Mouse (Mus musculus) E14TG2a.4 (cell line): ENCODE measurements around the gene Gm45799.

Experiments
- H3K27me3 ChIP-seq: 2 replicates; pipeline ENCODE4 v1.6.1; 2014; ENCODE audit warnings: low read length, control low read depth; ENCODE audit not compliant: insufficient read depth
- H3K36me3 ChIP-seq: 2 replicates; pipeline ENCODE4 v1.6.1; 2014; ENCODE audit warnings: low read length, control low read depth; ENCODE audit not compliant: insufficient read depth
- H3K4me1 ChIP-seq: replicated peaks from 2 replicates; pipeline ENCODE4 v1.6.1; 2014; ENCODE audit warnings: low read depth, low read length, control low read depth
- H3K4me3 ChIP-seq: replicated peaks from 2 replicates; pipeline ENCODE4 v1.5.1; 2014; ENCODE audit warnings: mild to moderate bottlenecking, low read length
- H3K9me3 ChIP-seq: 2 replicates; pipeline ENCODE4 v1.6.1; 2014; ENCODE audit warnings: low read length, control low read depth
- CTCF ChIP-seq: conservative IDR thresholded peaks from 2 replicates; pipeline ENCODE4 v1.5.1; 2014; ENCODE audit warnings: low read length
- NANOG ChIP-seq: IDR thresholded peaks from 2 replicates; pipeline ENCODE4 v1.6.1; 2014; ENCODE audit warnings: borderline replicate concordance, low read length, mixed read lengths
- POU5F1 ChIP-seq: IDR thresholded peaks from 2 replicates; pipeline ENCODE4 v1.6.1; 2014; ENCODE audit warnings: low read length, borderline replicate concordance

Gene Gm45799

DNA sequence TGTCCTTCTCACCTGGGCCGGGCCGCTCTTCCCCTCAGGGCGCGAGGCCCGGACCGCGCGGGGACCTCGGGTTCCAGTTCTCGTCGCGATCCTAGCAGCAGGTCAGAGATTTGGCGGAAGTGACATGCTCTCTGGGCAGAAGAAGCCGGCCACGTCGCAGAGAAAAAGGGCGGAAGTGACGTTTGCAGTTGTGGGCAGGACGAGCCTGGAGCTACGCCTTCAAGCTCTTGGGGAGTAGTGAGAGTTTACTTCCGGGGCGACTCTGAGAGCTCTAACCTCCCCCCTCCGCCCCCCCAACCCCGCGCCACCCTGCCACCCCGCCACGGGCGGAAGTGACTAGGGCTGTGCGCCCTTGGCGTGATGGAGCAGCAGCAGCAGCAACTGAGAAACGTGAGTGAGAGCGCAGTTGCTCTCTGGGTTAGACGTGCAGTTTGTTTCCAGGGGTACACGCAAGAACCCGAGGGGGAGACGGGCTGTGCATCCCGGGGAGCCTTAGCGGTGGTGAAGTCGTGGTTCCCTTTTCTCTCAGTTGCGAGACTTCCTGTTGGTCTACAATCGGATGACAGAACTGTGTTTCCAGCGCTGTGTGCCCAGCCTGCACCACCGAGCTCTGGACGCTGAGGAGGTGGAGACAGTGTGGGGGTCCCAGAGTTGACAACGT, at the start of gene Gm45799, which contains the start of gene Arfip2:
Gene Gm45799 (plus strand): TSS at position 320 of the 661 bp plus-strand sequence.
Gene Arfip2 (minus strand): TSS at position 184 of the 661 bp plus-strand sequence.
- Histone ChIP-seq H3K4me1 (peaks cover 34% of the 10 kb centered on the region), H3K27me3 (no peaks in the 10 kb centered on the region; the same call in 1 of the 2 replicates), H3K4me3 (peak within 1 kb of the TSS; percentile 94), H3K36me3 (peaks cover 71% of the 10 kb centered on the region), H3K9me3 (no peaks in the 10 kb centered on the region)
- no peak for TF ChIP-seq POU5F1
- TF ChIP-seq NANOG, result no peak
- no peak for TF ChIP-seq CTCF

- Histone ChIP-seq H3K36me3 (no peaks in the 10 kb centered on the region), H3K9me3 (no peaks in the 10 kb centered on the region), H3K27me3 (no peaks in the 10 kb centered on the region; the same call in 1 of the 2 replicates), H3K4me3 (no peak overlapping the region), H3K4me1 (peaks cover 2% of the 10 kb centered on the region; the same call in 1 of the 2 replicates)
- TF ChIP-seq NANOG (no peak), CTCF (peak; percentile 71)
Measured at GRCm38 (mm10) chr7:105602860-105603623, 37.3 kb upstream of the Gm45799 start.

- peaks cover 28% of the 10 kb centered on the region for H3K36me3 ChIP-seq
- no peak for TF ChIP-seq NANOG
- no peaks in the 10 kb centered on the region for H3K27me3 ChIP-seq
- H3K4me3 ChIP-seq, result no peak overlapping the region
- H3K4me1 ChIP-seq, result 0 out of 2 replicates have a peak, but pooled peaks cover under 1% of the 10 kb centered on the region
- H3K9me3 ChIP-seq, result no peaks in the 10 kb centered on the region
Measured at GRCm38 (mm10) chr7:105608467-105608866, 31.9 kb upstream of the Gm45799 start.

DNA sequence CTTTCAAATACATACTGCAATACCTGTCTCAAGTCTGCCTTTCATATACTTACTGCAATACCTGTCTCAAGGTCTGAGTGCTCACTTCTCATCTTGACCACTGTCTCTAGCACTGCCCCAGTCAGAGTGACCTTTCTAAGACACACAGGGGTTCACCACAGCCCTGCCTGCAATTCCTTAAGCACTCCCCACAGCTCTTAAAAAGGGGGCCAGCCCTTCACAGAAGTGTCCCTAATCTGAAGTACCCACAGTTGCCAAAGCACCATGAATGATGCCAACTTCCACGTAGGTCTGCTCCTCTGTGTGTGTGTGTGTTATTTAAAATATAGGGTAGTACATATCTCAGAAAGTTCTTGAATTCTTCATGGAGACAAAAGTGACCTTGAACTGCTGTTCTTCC, 28.6 kb upstream of the Gm45799 start:
- no peak for TF ChIP-seq NANOG
- TF ChIP-seq POU5F1, result no peak
- TF ChIP-seq CTCF, result no peak
- H3K4me3 ChIP-seq, result no peak overlapping the region
- H3K27me3 ChIP-seq, result no peaks in the 10 kb centered on the region
- peaks cover 57% of the 10 kb centered on the region for H3K36me3 ChIP-seq
- H3K4me1 ChIP-seq, result no peaks in the 10 kb centered on the region
- no peaks in the 10 kb centered on the region for H3K9me3 ChIP-seq

DNA sequence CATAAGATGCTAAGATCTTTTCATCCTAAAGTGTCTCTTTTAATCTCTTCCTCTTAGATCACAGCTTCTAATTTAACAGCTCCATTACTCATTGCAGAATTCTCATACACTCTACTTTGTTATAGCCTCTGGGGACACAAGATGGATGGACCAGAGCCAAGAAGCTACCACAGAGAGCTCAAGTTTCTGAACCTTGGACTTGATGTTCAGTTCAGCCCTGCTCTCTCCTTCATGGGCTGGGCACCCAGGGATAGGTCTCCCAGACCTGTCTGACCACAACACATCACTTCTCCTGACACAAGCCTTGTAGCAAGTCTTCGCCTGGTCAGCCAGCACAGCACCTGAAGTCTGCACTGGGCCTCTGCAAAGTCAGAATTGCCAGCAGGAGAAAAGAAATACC, 26.0 kb upstream of the Gm45799 start:
- no peak for TF ChIP-seq POU5F1
- TF ChIP-seq NANOG, result no peak
- TF ChIP-seq CTCF, result no peak
- H3K27me3 ChIP-seq, result no peaks in the 10 kb centered on the region
- peaks cover 83% of the 10 kb centered on the region for H3K36me3 ChIP-seq
- H3K4me3 ChIP-seq, result no peak overlapping the region
- H3K9me3 ChIP-seq, result peaks cover 26% of the 10 kb centered on the region
- peaks cover 5% of the 10 kb centered on the region; the same call in 1 of the 2 replicates for H3K4me1 ChIP-seq

GRCm38 (mm10) chr7:105615720-105616119, 24.6 kb upstream of the Gm45799 start:
- H3K4me3 ChIP-seq, result no peak overlapping the region
- no peak for TF ChIP-seq POU5F1
- no peak for TF ChIP-seq NANOG
- TF ChIP-seq CTCF, result no peak

GRCm38 (mm10) chr7:105616561-105616960, 23.8 kb upstream of the Gm45799 start:
- no peak overlapping the region for H3K4me3 ChIP-seq
- no peaks in the 10 kb centered on the region for H3K27me3 ChIP-seq
- TF ChIP-seq POU5F1 (no peak), NANOG (no peak), CTCF (no peak)
- H3K9me3 ChIP-seq, result peaks cover 43% of the 10 kb centered on the region
- peaks cover 93% of the 10 kb centered on the region for H3K36me3 ChIP-seq
- H3K4me1 ChIP-seq, result peaks cover 5% of the 10 kb centered on the region; the same call in 1 of the 2 replicates

More at GRCm38 (mm10) chr7:105615720-105616119, 24.6 kb upstream of the Gm45799 start:
- peaks cover 39% of the 10 kb centered on the region for H3K9me3 ChIP-seq
- peaks cover 94% of the 10 kb centered on the region for H3K36me3 ChIP-seq
- H3K4me1 ChIP-seq, result peaks cover 5% of the 10 kb centered on the region; the same call in 1 of the 2 replicates
- no peaks in the 10 kb centered on the region for H3K27me3 ChIP-seq

- H3K4me1 ChIP-seq, result peaks cover 5% of the 10 kb centered on the region; the same call in 1 of the 2 replicates
- H3K27me3 ChIP-seq, result no peaks in the 10 kb centered on the region
- peak overlapping the region; percentile 35; the same call in 1 of the 2 replicates for H3K4me3 ChIP-seq
- peaks cover 88% of the 10 kb centered on the region for H3K36me3 ChIP-seq
- TF ChIP-seq POU5F1 (no peak), CTCF (no peak), NANOG (no peak)
- peaks cover 43% of the 10 kb centered on the region for H3K9me3 ChIP-seq
Measured at GRCm38 (mm10) chr7:105617810-105618209, 22.5 kb upstream of the Gm45799 start.
